Mouse (Mus musculus): ENCODE data around the gene Galt. TPM values are rescaled to one million over a fixed set of nuclear protein-coding genes. Genes with fewer than 3 reads are reported as not detected.

Galt gene
- polyA plus RNA-seq, 1 experiment from 2014 or later = 35.4 TPM

DNA sequence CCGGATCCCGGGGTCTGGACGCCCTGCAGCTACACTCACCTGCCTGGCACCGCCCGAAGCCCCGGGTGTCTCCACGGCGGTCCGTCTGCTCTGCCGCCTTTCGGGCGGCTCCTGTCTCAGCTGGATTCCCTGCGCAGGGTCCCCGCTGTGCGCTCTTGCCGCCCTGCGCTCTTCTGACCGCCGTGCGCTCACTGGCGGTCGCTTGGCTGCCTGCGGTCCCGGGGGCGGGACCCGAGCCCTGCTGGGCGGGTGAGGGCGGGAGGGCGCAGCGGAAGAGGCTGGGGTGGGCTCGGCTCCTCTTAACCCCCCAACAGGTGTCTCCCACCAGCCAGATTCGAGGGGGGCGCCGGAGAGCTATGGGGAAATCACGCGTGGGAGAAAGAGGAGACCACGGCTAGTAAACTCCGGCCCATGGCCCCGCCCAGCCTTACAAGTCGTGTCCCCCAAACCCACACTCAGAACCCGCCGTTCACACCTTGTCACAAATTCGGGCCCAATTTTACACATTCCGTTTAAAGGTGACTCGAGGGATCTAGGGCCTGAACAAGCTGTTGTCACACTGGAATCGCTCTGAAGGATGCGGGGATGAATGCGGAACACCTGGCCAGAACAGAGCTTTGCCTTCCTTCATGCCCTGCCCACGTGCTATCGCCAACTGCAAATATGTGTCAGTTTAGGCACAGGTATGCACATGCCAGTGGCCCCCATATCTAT lies 23.8 kb upstream of the Galt start, which contains the start of gene Arid3c:
Arid3c (minus strand) TSS at position 91 of the 714 bp plus-strand sequence.
- Histone ChIP-seq H3K4me2 (replicated peaks; ENCODE audit: low read depth, low read length) (peak within 1 kb of the TSS; percentile 61), H3K9me3 (ENCODE audit: control insufficient read depth, low read depth, low read length) (no peaks in the 10 kb centered on the region), H3K27ac (ENCODE audit: low read length) (no peak within 1 kb of the TSS), H3K27me3 (ENCODE audit: control insufficient read depth, insufficient read depth, low read length) (peaks cover 51% of the 10 kb centered on the region), H3K4me1 (ENCODE audit: control insufficient read depth, insufficient read depth, low read length) (0 out of 2 replicates have a peak, but pooled peaks cover 4% of the 10 kb centered on the region), H3K9ac (replicated peaks; ENCODE audit: low read depth, low read length) (no peak within 1 kb of the TSS), H3K36me3 (ENCODE audit: control insufficient read depth, insufficient read depth, low read length) (no peaks in the 10 kb centered on the region), H3K4me3 (ENCODE audit: low read depth, low read length) (peak within 1 kb of the TSS; percentile 28)
- WGBS = 1% methylated on average over 50 of the region's 50 CpGs
- ATAC-seq (ENCODE audit: insufficient number of reproducible peaks, insufficient read depth, low FRiP score, low read depth) = no peak

DNA sequence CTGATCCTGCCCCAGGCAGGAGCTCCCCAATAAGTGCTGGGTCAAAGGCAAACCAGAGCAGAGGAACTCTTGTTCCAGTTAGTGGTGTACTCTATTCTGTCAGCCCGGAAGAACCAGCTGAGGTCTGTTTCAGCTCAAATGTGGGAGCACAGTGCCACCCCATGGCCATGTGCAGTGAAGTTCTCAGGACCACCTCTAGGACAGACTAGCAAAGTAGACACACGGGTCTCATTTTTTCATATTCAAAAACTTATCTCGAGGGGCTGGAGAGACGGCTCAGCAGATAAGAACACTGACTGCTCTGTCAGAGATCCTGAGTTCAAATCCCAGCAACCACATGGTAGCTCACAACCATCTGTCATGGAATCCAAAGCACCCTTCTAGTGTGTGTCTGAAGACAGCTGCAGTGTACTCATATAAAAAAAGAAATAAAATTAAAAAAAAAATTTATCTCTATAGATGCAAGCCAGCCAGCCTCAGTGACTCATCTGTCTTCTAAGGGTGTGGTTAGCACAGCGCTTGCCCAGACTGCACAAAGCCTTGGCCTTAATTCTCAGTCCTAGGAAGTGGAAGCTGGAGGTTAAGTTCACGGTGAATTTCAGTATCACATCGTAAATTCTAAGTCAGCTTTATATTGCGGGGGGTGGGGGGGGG lies 17.3 kb upstream of the Galt start:
- Histone ChIP-seq H3K9me3 (ENCODE audit: control insufficient read depth, low read depth, low read length) (no peaks in the 10 kb centered on the region), H3K27me3 (ENCODE audit: control insufficient read depth, insufficient read depth, low read length) (peaks cover 2% of the 10 kb centered on the region; the same call in 1 of the 2 replicates), H3K36me3 (ENCODE audit: control insufficient read depth, insufficient read depth, low read length) (peaks cover 7% of the 10 kb centered on the region; the same call in 1 of the 2 replicates), H3K4me1 (ENCODE audit: control insufficient read depth, insufficient read depth, low read length) (peaks cover 12% of the 10 kb centered on the region; the same call in 1 of the 2 replicates), H3K27ac (ENCODE audit: low read length) (no peak overlapping the region), H3K9ac (replicated peaks; ENCODE audit: low read depth, low read length) (no peak overlapping the region), H3K4me2 (replicated peaks; ENCODE audit: low read depth, low read length) (no peak overlapping the region), H3K4me3 (ENCODE audit: low read depth, low read length) (no peak overlapping the region)
- no peak for ATAC-seq (ENCODE audit: insufficient number of reproducible peaks, insufficient read depth, low FRiP score, low read depth)
- WGBS = 41% methylated on average over 8 of the region's 8 CpGs

DNA sequence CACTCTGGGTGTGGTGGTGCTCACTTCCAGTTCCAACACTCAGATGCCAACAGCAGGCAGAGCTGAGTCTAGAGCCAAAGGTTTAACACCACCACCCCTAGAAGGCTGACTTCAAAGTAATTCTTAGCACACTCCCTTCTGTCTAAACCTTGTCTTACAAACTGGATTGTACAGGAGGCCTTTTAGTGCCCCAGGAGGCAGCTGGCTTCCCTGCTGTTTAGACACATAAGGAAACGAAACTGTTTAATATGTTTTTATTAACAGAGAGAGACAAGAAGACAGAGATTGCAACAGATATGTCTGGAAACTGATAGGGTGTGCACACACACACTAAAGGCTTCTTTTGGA lies 16.8 kb upstream of the Galt start:
- no peak for ATAC-seq (ENCODE audit: insufficient number of reproducible peaks, insufficient read depth, low FRiP score, low read depth)
- WGBS = 83% methylated on average over 1 of the region's 1 CpGs
- no peak overlapping the region for H3K27ac ChIP-seq (ENCODE audit: low read length)
- H3K9ac ChIP-seq (replicated peaks; ENCODE audit: low read depth, low read length) = no peak overlapping the region
- peaks cover 12% of the 10 kb centered on the region; the same call in 1 of the 2 replicates for H3K4me1 ChIP-seq (ENCODE audit: control insufficient read depth, insufficient read depth, low read length)
- no peak overlapping the region for H3K4me2 ChIP-seq (replicated peaks; ENCODE audit: low read depth, low read length)
- no peaks in the 10 kb centered on the region for H3K9me3 ChIP-seq (ENCODE audit: control insufficient read depth, low read depth, low read length)
- no peak overlapping the region for H3K4me3 ChIP-seq (ENCODE audit: low read depth, low read length)
- no peaks in the 10 kb centered on the region for H3K27me3 ChIP-seq (ENCODE audit: control insufficient read depth, insufficient read depth, low read length)
- peaks cover 7% of the 10 kb centered on the region; the same call in 1 of the 2 replicates for H3K36me3 ChIP-seq (ENCODE audit: control insufficient read depth, insufficient read depth, low read length)

DNA sequence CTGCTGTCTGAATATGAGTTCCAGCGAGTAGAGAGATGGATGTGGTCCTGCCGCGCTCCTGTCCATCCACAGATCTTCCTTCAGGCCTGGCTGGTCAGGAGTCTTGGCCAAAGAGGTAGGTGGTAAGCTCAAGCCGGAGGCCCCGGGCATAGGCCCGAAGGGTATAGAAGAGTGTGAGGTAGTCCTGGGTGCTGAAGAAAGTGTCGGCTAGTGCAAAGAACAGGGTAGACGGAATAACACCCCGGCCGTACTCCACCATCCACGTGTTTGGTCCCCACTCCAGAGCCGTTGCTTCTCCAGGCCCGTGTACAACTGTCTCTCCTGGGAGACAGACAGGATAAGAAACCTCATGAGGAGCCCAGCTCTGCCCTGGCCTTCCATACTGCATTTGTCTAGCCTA lies 15.8 kb upstream of the Galt start:
- ATAC-seq (ENCODE audit: insufficient number of reproducible peaks, insufficient read depth, low FRiP score, low read depth) = no peak
- H3K9ac ChIP-seq (replicated peaks; ENCODE audit: low read depth, low read length) = no peak overlapping the region
- 97% methylated on average over 13 of the region's 13 CpGs for WGBS
- peaks cover 12% of the 10 kb centered on the region; the same call in 1 of the 2 replicates for H3K4me1 ChIP-seq (ENCODE audit: control insufficient read depth, insufficient read depth, low read length)
- no peak overlapping the region for H3K4me3 ChIP-seq (ENCODE audit: low read depth, low read length)
- H3K9me3 ChIP-seq (ENCODE audit: control insufficient read depth, low read depth, low read length) = no peaks in the 10 kb centered on the region
- no peak overlapping the region for H3K27ac ChIP-seq (ENCODE audit: low read length)
- H3K27me3 ChIP-seq (ENCODE audit: control insufficient read depth, insufficient read depth, low read length) = no peaks in the 10 kb centered on the region
- peak overlapping the region; percentile 73; the same call in 1 of the 2 replicates for H3K4me2 ChIP-seq (replicated peaks; ENCODE audit: low read depth, low read length)
- H3K36me3 ChIP-seq (ENCODE audit: control insufficient read depth, insufficient read depth, low read length) = peaks cover 7% of the 10 kb centered on the region; the same call in 1 of the 2 replicates

DNA sequence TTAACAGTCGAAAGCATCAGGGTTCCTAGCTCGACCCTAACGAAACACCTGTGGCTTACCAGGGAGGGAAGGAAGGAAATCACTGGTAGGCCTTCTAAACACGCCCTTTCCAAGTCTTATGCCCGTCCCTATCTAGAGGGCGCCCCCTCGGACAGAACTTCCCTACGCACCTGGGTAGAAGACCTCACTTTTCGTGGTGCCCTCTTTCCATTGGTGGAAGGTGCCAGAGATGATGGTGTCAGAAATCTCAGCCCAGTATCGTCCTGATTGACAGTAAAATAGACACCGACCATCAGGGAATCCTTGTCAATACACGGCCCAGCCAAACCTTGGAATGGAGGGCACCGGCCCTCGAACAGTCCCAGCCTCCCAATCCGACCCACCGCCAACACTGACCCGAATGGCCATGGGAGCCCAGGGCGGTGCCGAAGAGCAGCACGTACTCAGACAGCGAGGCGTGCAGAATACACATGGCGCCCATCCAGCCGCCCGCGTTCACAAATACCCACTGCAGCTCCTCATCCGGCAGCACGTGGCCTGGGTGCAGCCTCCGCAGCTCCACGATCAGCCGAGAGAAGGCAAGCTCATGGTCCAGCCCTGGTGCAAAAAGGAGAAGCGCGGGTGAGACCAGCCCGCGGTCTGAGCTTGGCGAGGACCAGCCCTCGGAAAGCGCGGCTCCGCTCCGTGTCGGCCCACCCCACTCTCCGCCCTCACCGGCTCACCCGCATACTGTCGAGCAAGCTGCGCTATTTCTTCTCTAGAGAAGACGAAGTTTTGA lies 14.5 kb upstream of the Galt start:
- Histone ChIP-seq H3K9me3 (ENCODE audit: control insufficient read depth, low read depth, low read length) (no peaks in the 10 kb centered on the region), H3K4me1 (ENCODE audit: control insufficient read depth, insufficient read depth, low read length) (peaks cover 12% of the 10 kb centered on the region; the same call in 1 of the 2 replicates), H3K4me2 (replicated peaks; ENCODE audit: low read depth, low read length) (peak overlapping the region; percentile 73), H3K27ac (ENCODE audit: low read length) (peak overlapping the region; percentile 48), H3K4me3 (ENCODE audit: low read depth, low read length) (peak overlapping the region; percentile 49), H3K9ac (replicated peaks; ENCODE audit: low read depth, low read length) (peak overlapping the region; percentile 40), H3K27me3 (ENCODE audit: control insufficient read depth, insufficient read depth, low read length) (no peaks in the 10 kb centered on the region), H3K36me3 (ENCODE audit: control insufficient read depth, insufficient read depth, low read length) (peaks cover 7% of the 10 kb centered on the region; the same call in 1 of the 2 replicates)
- under 1% methylated on average over 48 of the region's 48 CpGs for WGBS
- peak; percentile 64 for ATAC-seq (ENCODE audit: insufficient number of reproducible peaks, insufficient read depth, low FRiP score, low read depth)

DNA sequence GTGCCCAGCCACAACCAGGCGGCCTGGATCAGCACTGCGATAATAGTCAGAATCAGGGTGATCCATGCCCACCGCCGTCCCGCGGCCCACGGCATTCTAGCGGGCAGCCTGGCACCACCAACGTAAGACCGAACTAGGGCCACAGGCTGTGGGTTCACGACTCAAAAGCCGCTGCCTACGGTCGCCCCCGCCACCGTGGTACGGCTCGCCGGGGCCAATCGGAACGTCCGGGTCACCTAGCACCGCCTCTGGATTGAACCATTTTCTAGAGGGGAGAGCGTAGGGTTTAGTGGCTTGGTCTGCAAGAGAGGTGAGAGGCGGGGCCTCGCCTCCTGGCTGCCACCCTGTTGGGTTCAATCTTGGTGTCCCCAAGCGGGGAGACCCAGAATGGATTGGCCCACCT lies 13.9 kb upstream of the Galt start:
- no peaks in the 10 kb centered on the region for H3K27me3 ChIP-seq (ENCODE audit: control insufficient read depth, insufficient read depth, low read length)
- peak overlapping the region; percentile 40 for H3K9ac ChIP-seq (replicated peaks; ENCODE audit: low read depth, low read length)
- H3K4me2 ChIP-seq (replicated peaks; ENCODE audit: low read depth, low read length) = peak overlapping the region; percentile 73
- peak overlapping the region; percentile 49 for H3K4me3 ChIP-seq (ENCODE audit: low read depth, low read length)
- under 1% methylated on average over 27 of the region's 27 CpGs for WGBS
- H3K9me3 ChIP-seq (ENCODE audit: control insufficient read depth, low read depth, low read length) = peaks cover 3% of the 10 kb centered on the region; the same call in 1 of the 2 replicates
- peak overlapping the region; percentile 48 for H3K27ac ChIP-seq (ENCODE audit: low read length)
- peaks cover 12% of the 10 kb centered on the region; the same call in 1 of the 2 replicates for H3K4me1 ChIP-seq (ENCODE audit: control insufficient read depth, insufficient read depth, low read length)
- peaks cover 7% of the 10 kb centered on the region; the same call in 1 of the 2 replicates for H3K36me3 ChIP-seq (ENCODE audit: control insufficient read depth, insufficient read depth, low read length)
- peak; percentile 97 for ATAC-seq (ENCODE audit: insufficient number of reproducible peaks, insufficient read depth, low FRiP score, low read depth)

DNA sequence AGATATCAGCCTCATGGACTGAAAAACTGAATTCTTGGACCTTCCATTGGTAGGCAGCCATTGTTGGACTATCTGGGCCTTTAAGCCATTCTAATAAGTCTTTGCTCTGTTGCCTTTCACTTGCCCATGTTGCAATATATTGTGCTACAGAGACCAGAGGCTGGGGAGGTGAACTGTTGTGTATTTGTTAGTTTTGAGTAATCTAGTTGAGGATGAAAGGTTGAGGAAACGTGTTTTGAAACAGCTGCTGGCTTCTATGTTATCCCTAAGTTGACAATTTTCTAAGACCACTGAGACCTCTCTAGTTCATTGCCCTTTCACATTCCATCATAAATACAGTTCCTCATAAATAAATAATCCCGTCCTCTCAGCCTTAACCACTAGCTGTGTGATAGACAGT lies 10.9 kb upstream of the Galt start:
- 62% methylated on average over 2 of the region's 2 CpGs for WGBS
- no peak overlapping the region for H3K27ac ChIP-seq (ENCODE audit: low read length)
- no peak overlapping the region for H3K4me2 ChIP-seq (replicated peaks; ENCODE audit: low read depth, low read length)
- no peak overlapping the region for H3K9ac ChIP-seq (replicated peaks; ENCODE audit: low read depth, low read length)
- no peak overlapping the region for H3K4me3 ChIP-seq (ENCODE audit: low read depth, low read length)
- ATAC-seq (ENCODE audit: insufficient number of reproducible peaks, insufficient read depth, low FRiP score, low read depth) = no peak
- H3K9me3 ChIP-seq (ENCODE audit: control insufficient read depth, low read depth, low read length) = peaks cover 11% of the 10 kb centered on the region; the same call in 1 of the 2 replicates
- H3K36me3 ChIP-seq (ENCODE audit: control insufficient read depth, insufficient read depth, low read length) = peaks cover under 1% of the 10 kb centered on the region; the same call in 1 of the 2 replicates
- H3K27me3 ChIP-seq (ENCODE audit: control insufficient read depth, insufficient read depth, low read length) = no peaks in the 10 kb centered on the region
- H3K4me1 ChIP-seq (ENCODE audit: control insufficient read depth, insufficient read depth, low read length) = peaks cover 12% of the 10 kb centered on the region; the same call in 1 of the 2 replicates

DNA sequence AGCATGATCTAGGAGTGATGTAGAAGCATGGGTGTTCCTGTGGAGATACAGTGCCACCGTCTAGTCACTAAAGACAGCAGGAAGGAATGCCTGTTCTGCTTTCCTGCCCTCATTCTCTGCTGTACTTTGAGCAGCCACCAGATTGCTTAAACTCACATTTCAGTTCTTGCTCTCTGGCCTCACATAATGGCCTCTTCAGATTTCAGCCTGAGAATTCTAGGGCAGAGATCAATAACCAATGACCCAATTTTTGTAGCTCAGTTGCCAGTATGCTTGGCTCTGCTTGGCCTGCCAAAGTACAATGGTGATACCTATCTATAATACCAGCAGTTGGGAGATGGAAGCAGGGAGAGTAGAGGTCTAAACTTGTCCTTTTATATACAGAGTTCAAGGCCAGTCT lies 10.0 kb upstream of the Galt start:
- Histone ChIP-seq H3K4me2 (replicated peaks; ENCODE audit: low read depth, low read length) (no peak overlapping the region), H3K36me3 (ENCODE audit: control insufficient read depth, insufficient read depth, low read length) (no peaks in the 10 kb centered on the region), H3K27me3 (ENCODE audit: control insufficient read depth, insufficient read depth, low read length) (no peaks in the 10 kb centered on the region), H3K27ac (ENCODE audit: low read length) (no peak overlapping the region), H3K4me3 (ENCODE audit: low read depth, low read length) (no peak overlapping the region), H3K9ac (replicated peaks; ENCODE audit: low read depth, low read length) (no peak overlapping the region), H3K9me3 (ENCODE audit: control insufficient read depth, low read depth, low read length) (peaks cover 11% of the 10 kb centered on the region; the same call in 1 of the 2 replicates), H3K4me1 (ENCODE audit: control insufficient read depth, insufficient read depth, low read length) (peaks cover 9% of the 10 kb centered on the region; the same call in 1 of the 2 replicates)
- 77% methylated on average over 1 of the region's 1 CpGs for WGBS
- ATAC-seq (ENCODE audit: insufficient number of reproducible peaks, insufficient read depth, low FRiP score, low read depth) = no peak

Measured in stomach, embryonic 14.5 days (tissue).